Mouse (Mus musculus): ENCODE results near the gene Apoc2. TPM values are rescaled to one million over a fixed set of nuclear protein-coding genes. Genes with fewer than 3 reads are reported as not detected.

Gene Apoc2
- 4.0 and 26.9 TPM in 2 replicates for polyA plus RNA-seq (2015; fragmentation: Nextera tagmentation; extraction: Ambion mirVana)

GRCm38 (mm10) chr7:19677872-19678271 is at the start of gene Apoc2:
TSS of gene Apoc2 (minus strand) at chr7:19677941.

DNA sequence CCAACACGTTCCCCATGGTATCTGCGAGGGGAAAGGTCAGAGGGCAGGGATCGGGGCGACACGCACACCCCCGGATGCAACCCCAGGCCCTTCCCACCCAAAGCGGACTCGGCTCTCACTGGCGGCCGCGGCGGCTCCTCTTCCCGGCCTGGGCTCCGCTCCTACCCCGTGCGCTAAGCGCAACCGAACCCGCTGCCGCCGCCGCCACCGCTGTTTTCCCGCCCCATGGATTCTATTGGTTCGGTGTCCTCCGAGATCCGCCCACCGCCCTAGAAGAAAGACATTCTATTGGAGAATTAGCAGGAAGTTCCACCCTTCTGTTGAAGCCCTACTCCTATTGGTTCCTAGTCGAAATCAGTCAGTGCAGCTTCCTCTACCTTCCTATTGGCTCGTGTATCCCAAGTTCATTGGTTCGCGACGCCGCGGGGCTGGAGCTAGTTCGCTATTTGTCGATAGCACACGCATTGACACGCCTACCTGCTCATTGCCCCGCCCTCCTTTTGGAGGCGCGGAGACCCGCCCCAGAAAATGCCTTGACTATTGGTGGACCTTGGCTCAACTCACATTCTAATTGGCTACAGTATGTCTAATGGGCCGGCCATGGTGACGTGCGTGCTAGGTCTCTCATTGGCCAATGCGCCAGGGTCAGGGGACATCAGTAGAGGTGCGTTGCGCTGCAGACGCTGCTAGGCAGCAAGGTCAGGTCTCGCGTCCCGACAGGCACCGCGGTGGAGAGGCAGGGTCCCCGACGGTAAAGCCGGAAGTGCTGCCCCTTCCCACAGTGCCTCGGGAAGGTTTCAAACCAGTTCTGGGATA is 37.7 kb upstream of the Apoc2 start, which contains the start of gene Tomm40:
Tomm40 (minus strand) TSS at position 200 of the 816 bp plus-strand sequence.

DNA sequence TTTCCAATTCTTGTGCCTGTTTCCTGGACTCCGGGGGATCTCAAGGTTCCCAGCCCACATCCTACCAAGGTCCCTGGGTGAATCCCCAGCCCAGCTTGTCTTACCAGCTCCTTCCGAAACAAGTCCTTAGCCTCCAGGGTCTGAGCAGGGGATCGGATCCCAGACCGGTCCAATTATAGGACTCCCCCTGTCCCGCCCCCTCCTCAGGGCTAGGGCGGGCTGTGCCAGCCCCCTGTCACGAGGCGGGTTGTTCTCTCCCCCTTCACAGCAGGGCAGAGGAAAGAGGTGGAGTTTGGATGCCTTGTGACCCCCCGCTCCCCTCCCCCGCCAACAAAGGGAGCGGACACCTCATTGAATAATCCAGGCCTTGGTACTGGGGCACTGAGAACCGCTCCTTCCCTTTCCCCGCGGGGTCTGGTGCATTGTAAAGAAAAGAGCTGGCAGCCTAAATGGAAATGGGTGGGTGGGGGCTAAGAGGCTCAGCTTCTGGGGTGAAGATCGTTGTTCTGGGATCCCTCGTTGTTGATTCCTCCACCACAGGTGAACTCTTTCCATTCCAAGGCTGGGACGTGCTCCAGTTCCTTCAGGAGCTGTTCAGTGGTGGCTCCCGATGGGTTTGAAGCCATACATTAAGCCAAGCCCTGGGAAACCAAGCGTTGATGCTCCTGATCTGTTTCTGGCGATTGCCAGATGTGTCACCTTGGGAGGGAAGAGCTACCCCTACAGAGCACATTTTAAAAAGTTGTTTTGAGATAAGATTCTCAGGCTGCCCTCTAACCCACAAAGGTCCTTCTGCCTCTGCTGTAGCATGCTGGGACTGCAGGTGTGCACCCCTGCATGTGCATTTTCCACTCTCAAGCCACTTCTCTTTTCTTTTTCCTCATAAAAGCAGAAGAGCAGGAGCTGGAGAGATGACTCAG is 21.4 kb upstream of the Apoc2 start, which contains the start of gene Apoe:
Apoe (minus strand) TSS at position 282 of the 920 bp plus-strand sequence.

DNA sequence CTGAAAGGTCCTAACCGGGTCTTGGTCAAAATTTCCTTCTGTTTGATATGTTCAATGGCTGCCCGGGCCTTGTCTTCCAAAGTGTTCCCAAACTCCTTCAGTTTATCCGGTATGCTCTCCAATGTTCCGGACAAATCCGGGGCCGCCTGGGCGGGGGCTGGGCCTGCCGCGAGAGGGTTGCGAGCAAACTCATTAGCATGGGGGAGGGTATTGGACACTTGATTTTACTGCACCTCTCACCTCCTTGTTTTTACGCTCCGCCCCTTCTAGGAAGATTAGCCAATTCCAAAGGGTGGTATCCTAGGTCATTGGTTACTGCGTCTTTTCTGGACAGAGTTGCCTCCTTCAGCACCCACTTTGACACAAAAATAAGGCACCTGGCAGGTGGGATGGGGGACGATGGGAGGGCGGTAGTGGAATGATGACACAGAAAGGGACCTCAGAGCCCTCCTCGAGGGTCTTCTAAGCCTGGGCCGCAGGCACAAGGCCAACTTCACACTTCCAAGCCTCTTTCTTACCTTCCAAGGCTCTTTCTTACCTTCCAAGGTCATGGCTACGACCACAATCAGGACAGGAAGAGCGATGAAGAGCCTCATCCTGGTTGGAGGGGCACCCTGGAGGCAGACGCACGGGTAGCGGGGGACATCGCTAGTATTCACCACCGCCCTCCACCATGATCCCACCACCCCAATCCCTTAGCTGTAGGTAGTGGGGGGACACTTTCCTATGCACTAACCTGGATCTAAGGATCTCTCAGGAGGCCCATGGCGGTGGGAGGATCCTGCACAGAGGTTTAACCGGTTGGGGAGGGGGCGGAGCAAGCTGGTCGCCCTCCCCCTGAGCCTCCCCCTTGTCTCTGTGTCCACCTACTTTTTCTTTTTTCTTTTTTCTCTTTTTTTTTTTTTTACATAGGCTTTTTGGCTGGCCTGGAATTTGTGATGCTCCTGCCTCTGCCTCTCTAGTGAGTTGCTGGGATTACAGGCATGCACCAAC is 14.4 kb upstream of the Apoc2 start, which contains the start of gene Apoc1:
Apoc1 (minus strand) TSS at position 788 of the 993 bp plus-strand sequence.

GRCm38 (mm10) chr7:19681202-19681694 is 3.5 kb upstream of the Apoc2 start, which contains the start of the genes Gm44805 and Apoc4:
TSS of gene Gm44805 (minus strand) at chr7:19681423.
TSS of gene Apoc4 (minus strand) at chr7:19681479.

GRCm38 (mm10) chr7:19664955-19665841 is 12.5 kb downstream of the Apoc2 start, which contains the start of gene Clptm1:
TSS of gene Clptm1 (minus strand) at chr7:19665033.

DNA sequence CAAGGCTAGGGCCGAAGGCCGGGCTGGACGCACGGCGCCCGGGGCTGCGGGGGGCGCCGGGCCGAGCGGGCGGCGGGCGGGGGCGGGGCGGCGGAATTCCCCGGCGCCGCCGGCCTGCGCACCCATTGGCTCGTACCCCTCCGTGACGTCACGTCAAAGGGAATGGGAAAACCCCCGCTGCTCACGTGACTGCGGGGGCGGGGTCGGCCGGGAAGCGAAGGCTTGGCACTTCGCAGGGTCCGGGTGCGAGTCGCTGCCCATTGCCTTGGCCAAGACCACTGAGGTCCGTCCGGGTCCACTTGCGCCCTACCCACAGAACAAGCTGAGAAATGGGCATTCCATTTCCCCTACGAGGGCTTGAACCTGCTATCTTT is 48.4 kb downstream of the Apoc2 start, which contains the start of gene Relb:
Relb (minus strand) TSS at position 78 of the 374 bp plus-strand sequence.

Other genes with a start within 250 kb of the Apoc2 start
- gene Mark4, start 219.1 kb downstream of the Apoc2 start, polyA plus RNA-seq (2015; fragmentation: Nextera tagmentation; extraction: Ambion mirVana), result 3.7 and 4.3 TPM in 2 replicates
- 0.29 and 0.47 TPM in 2 replicates for gene Exoc3l2, start 214.6 kb downstream of the Apoc2 start, polyA plus RNA-seq (2015; fragmentation: Nextera tagmentation; extraction: Ambion mirVana)
- 1.5 and 2.0 TPM in 2 replicates for gene Bloc1s3, start 169.6 kb downstream of the Apoc2 start, polyA plus RNA-seq (2015; fragmentation: Nextera tagmentation; extraction: Ambion mirVana)
- gene Trappc6a, start 169.5 kb downstream of the Apoc2 start, polyA plus RNA-seq (2015; fragmentation: Nextera tagmentation; extraction: Ambion mirVana), result 82.5 and 88.1 TPM in 2 replicates
- 0.27 and 0.49 TPM in 2 replicates for gene Nkpd1, start 160.1 kb downstream of the Apoc2 start, polyA plus RNA-seq (2015; fragmentation: Nextera tagmentation; extraction: Ambion mirVana)
- gene Ppp1r37, start 114.9 kb downstream of the Apoc2 start, polyA plus RNA-seq (2015; fragmentation: Nextera tagmentation; extraction: Ambion mirVana), result 16.1 and 16.9 TPM in 2 replicates
- gene Zfp296, start 100.7 kb downstream of the Apoc2 start, polyA plus RNA-seq (2015; fragmentation: Nextera tagmentation; extraction: Ambion mirVana), result 1.2 and 1.4 TPM in 2 replicates
- 152 and 153 TPM in 2 replicates for gene Gemin7, start 100.3 kb downstream of the Apoc2 start, polyA plus RNA-seq (2015; fragmentation: Nextera tagmentation; extraction: Ambion mirVana)
- 21.5 and 24.3 TPM in 2 replicates for gene Clasrp, start 73.5 kb downstream of the Apoc2 start, polyA plus RNA-seq (2015; fragmentation: Nextera tagmentation; extraction: Ambion mirVana)
- 19.2 TPM in 2 replicates for gene Relb, start 48.5 kb downstream of the Apoc2 start, polyA plus RNA-seq (2015; fragmentation: Nextera tagmentation; extraction: Ambion mirVana)
- gene Clptm1, start 12.9 kb downstream of the Apoc2 start, polyA plus RNA-seq (2015; fragmentation: Nextera tagmentation; extraction: Ambion mirVana), result 49.8 and 51.7 TPM in 2 replicates
- not detected in 2 replicates for gene Gm44805, start 3.5 kb upstream of the Apoc2 start, polyA plus RNA-seq (2015; fragmentation: Nextera tagmentation; extraction: Ambion mirVana)
- 2.9 and 3.0 TPM in 2 replicates for gene Apoc4, start 3.5 kb upstream of the Apoc2 start, polyA plus RNA-seq (2015; fragmentation: Nextera tagmentation; extraction: Ambion mirVana)
- gene Apoc1, start 14.7 kb upstream of the Apoc2 start, polyA plus RNA-seq (2015; fragmentation: Nextera tagmentation; extraction: Ambion mirVana), result 54.6 and 118 TPM in 2 replicates
- 475 and 2,164 TPM in 2 replicates for gene Apoe, start 21.2 kb upstream of the Apoc2 start, polyA plus RNA-seq (2015; fragmentation: Nextera tagmentation; extraction: Ambion mirVana)
- gene Tomm40, start 37.5 kb upstream of the Apoc2 start, polyA plus RNA-seq (2015; fragmentation: Nextera tagmentation; extraction: Ambion mirVana), result 77.1 and 79.8 TPM in 2 replicates
- gene Nectin2, start 72.5 kb upstream of the Apoc2 start, polyA plus RNA-seq (2015; fragmentation: Nextera tagmentation; extraction: Ambion mirVana), result 55.1 and 55.3 TPM in 2 replicates
- 135 and 139 TPM in 2 replicates for gene Bcam, start 93.1 kb upstream of the Apoc2 start, polyA plus RNA-seq (2015; fragmentation: Nextera tagmentation; extraction: Ambion mirVana)
- 16.4 and 17.5 TPM in 2 replicates for gene Cblc, start 118.9 kb upstream of the Apoc2 start, polyA plus RNA-seq (2015; fragmentation: Nextera tagmentation; extraction: Ambion mirVana)
- gene Bcl3, start 144.8 kb upstream of the Apoc2 start, polyA plus RNA-seq (2015; fragmentation: Nextera tagmentation; extraction: Ambion mirVana), result 8.0 and 8.4 TPM in 2 replicates
- gene Gm19345, start 174.1 kb upstream of the Apoc2 start, polyA plus RNA-seq (2015; fragmentation: Nextera tagmentation; extraction: Ambion mirVana), result not detected in 2 replicates
- not detected in 2 replicates for gene Ceacam16, start 183.4 kb upstream of the Apoc2 start, polyA plus RNA-seq (2015; fragmentation: Nextera tagmentation; extraction: Ambion mirVana)
- gene Ceacam19, start 210.0 kb upstream of the Apoc2 start, polyA plus RNA-seq (2015; fragmentation: Nextera tagmentation; extraction: Ambion mirVana), result 3.4 and 4.0 TPM in 2 replicates
- gene Pvr, start 243.2 kb upstream of the Apoc2 start, polyA plus RNA-seq (2015; fragmentation: Nextera tagmentation; extraction: Ambion mirVana), result 13.9 and 14.1 TPM in 2 replicates